Mouse (Mus musculus): ENCODE results near the gene Napsa.

The Napsa gene

GRCm38 (mm10) chr7:44572213-44572701 lies at the start of gene Napsa:
Gene Napsa, plus strand, starts transcription at chr7:44572380.
- DNase-seq, result peak; percentile 91

GRCm38 (mm10) chr7:44523056-44523455 lies 49.1 kb upstream of the Napsa start:
- no peak for DNase-seq

- peak in 1 of 2 experiments; percentile 18 for DNase-seq
Measured at GRCm38 (mm10) chr7:44524502-44524901, 47.7 kb upstream of the Napsa start, which contains the start of gene Mybpc2. Gene Mybpc2, minus strand, starts transcription at chr7:44524656.

- peak; percentile 58 to 61 for DNase-seq
Measured at GRCm38 (mm10) chr7:44525126-44525832, 46.9 kb upstream of the Napsa start.

- peak; percentile 31 to 37 for DNase-seq
Measured at GRCm38 (mm10) chr7:44526414-44527154, 45.6 kb upstream of the Napsa start.

GRCm38 (mm10) chr7:44527483-44528398 lies 44.4 kb upstream of the Napsa start:
- DNase-seq, result peak; percentile 92 to 94

- peak; percentile 14 to 25 for DNase-seq
Measured at GRCm38 (mm10) chr7:44529518-44529917, 42.7 kb upstream of the Napsa start.

GRCm38 (mm10) chr7:44530507-44530906 lies 41.7 kb upstream of the Napsa start:
- no peak for DNase-seq

GRCm38 (mm10) chr7:44531207-44531606 lies 41.0 kb upstream of the Napsa start:
- DNase-seq, result peak; percentile 54 to 62

- peak; percentile 58 to 61 for DNase-seq
Measured at GRCm38 (mm10) chr7:44531946-44532732, 40.0 kb upstream of the Napsa start, which contains the start of gene Spib. Gene Spib, minus strand, starts transcription at chr7:44532071.

GRCm38 (mm10) chr7:44532918-44533745 lies 39.0 kb upstream of the Napsa start:
- DNase-seq, result peak; percentile 60 to 63

GRCm38 (mm10) chr7:44533746-44534045 lies 38.5 kb upstream of the Napsa start:
- peak in 1 of 2 experiments; percentile 49 for DNase-seq

GRCm38 (mm10) chr7:44534242-44534641 lies 37.9 kb upstream of the Napsa start:
- DNase-seq, result peak; percentile 92 to 94

- DNase-seq, result peak; percentile 48 to 49
Measured at GRCm38 (mm10) chr7:44534656-44535441, 37.3 kb upstream of the Napsa start.

GRCm38 (mm10) chr7:44535657-44536589 lies 36.3 kb upstream of the Napsa start:
- peak; percentile 65 to 75 for DNase-seq

- DNase-seq, result no peak
Measured at GRCm38 (mm10) chr7:44536590-44536968, 35.6 kb upstream of the Napsa start.

- no peak for DNase-seq
Measured at GRCm38 (mm10) chr7:44537009-44537408, 35.2 kb upstream of the Napsa start.

- DNase-seq, result no peak
Measured at GRCm38 (mm10) chr7:44537496-44537895, 34.7 kb upstream of the Napsa start.

Data from B cell, adult 2 months (primary cell).